Mouse (Mus musculus): ENCODE data around the gene Dynlrb2.

DNA sequence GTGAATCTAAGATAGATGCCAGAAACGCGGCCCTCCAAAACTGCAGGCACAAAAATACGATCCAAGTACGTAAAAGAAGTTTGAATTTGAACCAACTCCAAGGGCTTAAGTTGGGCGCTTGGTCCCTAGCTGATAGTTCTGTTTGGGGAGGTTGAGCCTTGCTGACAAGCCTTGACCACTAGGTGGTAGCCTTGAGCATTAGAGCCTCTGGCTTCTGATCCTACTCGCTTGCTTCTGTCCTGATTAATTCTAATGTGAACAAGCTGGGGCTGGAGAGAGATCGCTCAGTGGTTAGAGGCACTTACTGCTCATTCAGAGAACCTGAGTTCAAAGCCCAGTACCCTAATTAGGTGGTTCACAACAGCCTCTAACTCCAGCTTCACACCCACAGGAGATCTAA lies 23.9 kb upstream of the Dynlrb2 start:
- TF ChIP-seq POLR2A (IDR thresholded peaks at IDR 0.05; ENCODE audit: borderline replicate concordance, extremely low read depth, insufficient read depth, insufficient read length, poor library complexity, severe bottlenecking) (no peak), CTCF (IDR thresholded peaks at IDR 0.05; ENCODE audit: borderline replicate concordance, extremely low read depth, insufficient read depth, insufficient read length) (peak; percentile 88)
